Mouse (Mus musculus): Measurements from ENCODE around the gene Fam71e1.

Fam71e1 gene

GRCm38 (mm10) chr7:44532918-44533745, 36.8 kb downstream of the Fam71e1 start:
- intact Hi-C loops (cut with DNase I): no loop called here

GRCm38 (mm10) chr7:44533746-44534045, 37.3 kb downstream of the Fam71e1 start:
- intact Hi-C loops (cut with DNase I): no loop called here

GRCm38 (mm10) chr7:44534242-44534641, 37.9 kb downstream of the Fam71e1 start:
- intact Hi-C loops (cut with DNase I): no loop called here

- intact Hi-C loops (cut with DNase I): no loop called here
Observed at GRCm38 (mm10) chr7:44534656-44535441, 38.5 kb downstream of the Fam71e1 start.

GRCm38 (mm10) chr7:44535657-44536589, 39.5 kb downstream of the Fam71e1 start:
- intact Hi-C loops (cut with DNase I): no loop called here

- intact Hi-C loops (cut with DNase I): no loop called here
Observed at GRCm38 (mm10) chr7:44536590-44536968, 40.2 kb downstream of the Fam71e1 start.

- intact Hi-C loops (cut with DNase I): no loop called here
Observed at GRCm38 (mm10) chr7:44537009-44537408, 40.6 kb downstream of the Fam71e1 start.

GRCm38 (mm10) chr7:44537496-44537895, 41.1 kb downstream of the Fam71e1 start:
- intact Hi-C loops (cut with DNase I): no loop called here

GRCm38 (mm10) chr7:44538756-44539624, 42.6 kb downstream of the Fam71e1 start:
- intact Hi-C loops (cut with DNase I): no loop called here

GRCm38 (mm10) chr7:44542555-44542954, 46.2 kb downstream of the Fam71e1 start:
- intact Hi-C loops (cut with DNase I): no loop called here

- intact Hi-C loops (cut with DNase I): no loop called here
Observed at GRCm38 (mm10) chr7:44543071-44543470, 46.7 kb downstream of the Fam71e1 start.

- intact Hi-C loops (cut with DNase I): no loop called here
Observed at GRCm38 (mm10) chr7:44546274-44546673, 49.9 kb downstream of the Fam71e1 start.

GRCm38 (mm10) chr7:44547041-44547440, 50.7 kb downstream of the Fam71e1 start:
- intact Hi-C loops (cut with DNase I): no loop called here

GRCm38 (mm10) chr7:44547725-44548124, 51.3 kb downstream of the Fam71e1 start:
- intact Hi-C loops (cut with DNase I): no loop called here

GRCm38 (mm10) chr7:44548497-44549087, 52.2 kb downstream of the Fam71e1 start, which contains the start of gene Pold1:
Gene Pold1, minus strand, starts transcription at chr7:44548849.
- intact Hi-C loops (cut with DNase I): no loop called here

- intact Hi-C loops (cut with DNase I): no loop called here
Observed at GRCm38 (mm10) chr7:44549621-44550408, 53.4 kb downstream of the Fam71e1 start.

GRCm38 (mm10) chr7:44550409-44550678, 54.0 kb downstream of the Fam71e1 start:
- intact Hi-C loops (cut with DNase I): no loop called here
